Mouse (Mus musculus) cerebellum, adult 2 months (tissue): ENCODE results near the gene Nppb. TPM values are rescaled to one million over a fixed set of nuclear protein-coding genes. Genes with fewer than 3 reads are reported as not detected.

Experiments used
- DNase-seq, 2 experiments: peaks; one replicate each; pipeline ENCODE4 v3.0.0; 2021
- H3K27ac ChIP-seq: fragments of 200-500 bp; 2 replicates; pipeline ENCODE4 v1.5.1; 2012; ENCODE audit warnings: low read length, control low read depth, inconsistent platforms; ENCODE audit not compliant: insufficient read depth
- H3K27me3 ChIP-seq: fragments of 200-500 bp; 2 replicates; pipeline ENCODE4 v1.6.1; 2012; ENCODE audit warnings: inconsistent platforms, mild to moderate bottlenecking, low read length, moderate library complexity; ENCODE audit not compliant: control insufficient read depth, insufficient read depth
- H3K4me1 ChIP-seq: fragments of 200-500 bp; 2 replicates; pipeline ENCODE4 v1.6.1; 2011; ENCODE audit warnings: low read length; ENCODE audit not compliant: control insufficient read depth, insufficient read depth
- H3K4me3 ChIP-seq: fragments of 200-500 bp; replicated peaks from 2 replicates; pipeline ENCODE3; 2011; ENCODE audit warnings: mild to moderate bottlenecking, low read depth, low read length, control low read depth; ENCODE audit not compliant: insufficient read depth
- CTCF ChIP-seq: fragments of 200-500 bp; IDR thresholded peaks from 2 replicates; pipeline ENCODE4 v1.5.1; 2011; ENCODE audit warnings: low read depth, mild to moderate bottlenecking, control low read depth, low read length, moderate library complexity, borderline replicate concordance; ENCODE audit not compliant: insufficient read depth
- POLR2A ChIP-seq: fragments of 200-500 bp; IDR thresholded peaks from 2 replicates; pipeline ENCODE4 v1.6.1; 2011; ENCODE audit warnings: low read length, control low read depth, borderline replicate concordance; ENCODE audit not compliant: insufficient read depth
- WGBS: fragments of 180-500 bp; shearing (Covaris S2); methylation state at CpG from one replicate; pipeline ENCODE4 v1.1.7; 2018; 5-methylcytosine and 5-hydroxymethylcytosine counted together
- polyA plus RNA-seq: library from polyadenylated mRNA; depleted of rRNA; stranded (reverse); fragments of >200 nt; gene quantifications from 2 replicates; pipeline ENCODE4 v1.2.3, GENCODE M21; 2012

The Nppb gene
- polyA plus RNA-seq, 1 experiment, result 0.15 TPM

DNA sequence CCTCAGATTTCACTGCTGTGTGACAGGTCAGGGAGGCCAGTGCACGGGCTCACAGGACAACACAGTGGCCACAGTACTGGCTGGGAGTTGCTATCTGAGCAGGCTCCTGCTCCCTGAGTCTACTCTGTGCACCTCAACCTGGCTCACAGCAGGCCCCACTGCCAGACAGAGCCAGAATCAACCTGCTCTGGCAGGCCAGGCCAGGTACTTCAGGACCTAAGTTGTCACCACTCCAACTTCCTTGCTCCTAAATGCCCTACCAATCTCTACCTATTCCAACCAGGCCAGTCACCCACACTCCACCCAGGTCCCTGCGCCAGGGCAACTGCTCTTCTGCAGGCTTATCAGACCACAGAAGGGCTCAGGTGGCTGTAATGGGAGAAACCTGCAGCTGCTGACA is 24.1 kb downstream of the Nppb start:
- Histone ChIP-seq H3K27ac (no peak overlapping the region), H3K4me3 (no peak overlapping the region), H3K27me3 (no peaks in the 10 kb centered on the region), H3K4me1 (no peaks in the 10 kb centered on the region)
- no peak for DNase-seq
- 94% methylated on average over 2 of the region's 2 CpGs for WGBS
- TF ChIP-seq POLR2A, result no peak
- TF ChIP-seq CTCF, result no peak

DNA sequence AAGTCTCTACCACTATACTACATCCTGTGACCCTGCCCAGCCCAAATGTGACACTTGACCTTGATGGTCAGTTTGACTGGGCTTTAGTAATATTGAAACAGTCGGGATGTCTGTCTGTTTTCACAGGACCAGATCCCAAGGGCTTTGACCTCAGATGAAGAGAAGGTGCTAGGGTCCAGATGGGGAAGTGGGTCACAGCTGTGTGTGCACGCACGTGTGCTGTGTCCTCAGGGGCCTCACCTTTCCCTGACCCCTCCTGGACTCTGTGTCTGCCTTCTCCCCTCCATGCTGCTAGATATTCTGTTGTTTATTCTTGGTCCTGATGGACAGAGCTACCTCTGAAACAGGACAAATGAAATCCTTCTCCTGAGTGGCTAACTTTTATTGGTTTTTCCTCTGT is 25.7 kb downstream of the Nppb start:
- no peak overlapping the region for H3K4me3 ChIP-seq
- WGBS, result 73% methylated on average over 3 of the region's 3 CpGs
- no peaks in the 10 kb centered on the region for H3K4me1 ChIP-seq
- H3K27ac ChIP-seq, result no peak overlapping the region
- H3K27me3 ChIP-seq, result no peaks in the 10 kb centered on the region
- TF ChIP-seq CTCF, result no peak
- TF ChIP-seq POLR2A, result no peak
- DNase-seq, result no peak

DNA sequence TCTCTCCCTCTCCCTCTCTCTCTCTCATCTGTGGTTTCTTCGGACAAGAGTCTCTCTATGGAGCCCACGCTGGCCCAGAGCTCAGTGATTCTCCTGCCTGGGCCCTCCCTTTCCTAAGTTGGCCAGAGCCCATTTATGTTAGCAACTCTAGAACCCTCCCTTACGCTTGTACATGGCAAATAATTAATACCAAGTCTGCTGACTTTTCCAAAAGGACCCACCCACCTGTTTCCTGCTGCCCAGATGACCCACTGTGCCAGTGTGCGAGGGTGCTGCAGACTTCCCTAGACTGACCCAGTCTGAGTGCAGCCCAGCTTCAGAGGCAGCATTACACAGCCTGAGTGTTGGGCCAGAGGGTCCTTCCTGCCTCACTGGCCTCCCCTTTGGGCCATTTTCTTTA is 26.6 kb downstream of the Nppb start:
- Histone ChIP-seq H3K27ac (no peak overlapping the region), H3K4me1 (no peaks in the 10 kb centered on the region), H3K4me3 (no peak overlapping the region), H3K27me3 (no peaks in the 10 kb centered on the region)
- WGBS, result 90% methylated on average over 4 of the region's 4 CpGs
- TF ChIP-seq CTCF, result no peak
- TF ChIP-seq POLR2A, result no peak
- DNase-seq, result no peak

DNA sequence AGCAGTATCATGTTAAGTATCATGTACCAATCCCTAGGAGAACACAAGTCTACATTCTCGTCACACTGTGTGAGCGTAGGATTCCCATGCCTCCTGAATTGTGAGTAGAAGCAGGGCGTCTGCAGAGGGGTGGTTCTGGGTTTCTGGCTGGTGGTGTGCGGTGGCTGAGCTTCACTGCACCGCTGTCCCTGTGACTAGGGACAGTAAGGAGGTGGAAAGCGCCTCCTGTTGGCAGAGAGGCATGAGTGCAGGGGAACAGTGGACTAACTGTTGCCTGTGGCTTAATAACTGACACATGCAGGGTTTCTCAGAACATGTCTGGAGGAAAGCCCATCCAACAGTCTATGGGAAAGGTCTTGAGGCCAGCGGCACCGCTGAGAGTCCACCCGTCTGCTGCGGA is 29.8 kb downstream of the Nppb start:
- TF ChIP-seq CTCF (peak; percentile 49), POLR2A (no peak)
- no peaks in the 10 kb centered on the region for H3K4me1 ChIP-seq
- no peak for DNase-seq
- no peak overlapping the region for H3K4me3 ChIP-seq
- H3K27me3 ChIP-seq, result no peaks in the 10 kb centered on the region
- no peak overlapping the region for H3K27ac ChIP-seq
- WGBS, result 80% methylated on average over 10 of the region's 10 CpGs

DNA sequence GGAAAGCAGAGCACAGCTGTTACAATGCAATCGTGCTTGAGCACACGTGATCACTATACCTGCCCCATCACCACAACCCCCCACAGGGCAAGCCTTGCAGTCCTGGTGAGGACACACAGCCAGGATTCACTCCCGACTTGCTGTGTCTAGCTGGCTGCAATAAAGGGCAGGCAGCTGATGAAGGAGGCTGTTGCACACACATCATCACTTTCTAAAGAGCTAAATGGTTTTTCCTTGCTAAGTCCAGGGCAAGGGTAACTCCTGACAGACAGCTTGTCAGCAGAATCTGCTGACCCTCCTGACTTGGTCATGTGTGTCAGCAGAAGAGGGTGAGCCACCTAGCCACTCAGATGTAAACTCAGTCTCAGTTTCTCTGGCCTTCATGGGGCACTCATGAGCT is 31.4 kb downstream of the Nppb start:
- no peak for TF ChIP-seq CTCF
- TF ChIP-seq POLR2A, result no peak
- WGBS, result 69% methylated on average over 3 of the region's 3 CpGs

DNA sequence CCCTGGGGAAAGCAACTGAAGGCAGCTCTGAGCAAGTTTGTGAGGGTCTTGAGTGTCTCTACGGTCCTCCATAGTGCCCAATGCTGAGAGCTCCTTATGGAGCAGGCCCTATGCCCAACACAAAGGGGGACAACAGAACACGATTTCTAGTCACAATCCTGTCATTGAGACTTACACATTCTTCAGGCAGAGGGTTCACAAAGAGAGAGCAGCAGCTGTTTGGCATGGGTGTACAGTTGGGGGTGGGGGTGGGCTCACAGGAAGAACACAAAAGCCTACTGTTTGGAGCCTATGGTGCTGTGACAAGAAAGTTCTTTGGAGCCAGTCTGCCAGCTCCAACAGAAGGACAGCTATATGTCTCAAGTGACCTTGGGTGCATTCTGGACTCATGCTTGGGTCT is 32.8 kb downstream of the Nppb start:
- H3K27ac ChIP-seq, result no peak overlapping the region
- 5% methylated on average over 2 of the region's 2 CpGs for WGBS
- DNase-seq, result no peak

More for the DNA sequence above, 31.4 kb downstream of the Nppb start:
- no peak overlapping the region for H3K27ac ChIP-seq
- no peaks in the 10 kb centered on the region for H3K4me1 ChIP-seq
- DNase-seq, result no peak
- H3K4me3 ChIP-seq, result no peak overlapping the region
- H3K27me3 ChIP-seq, result no peaks in the 10 kb centered on the region

DNA sequence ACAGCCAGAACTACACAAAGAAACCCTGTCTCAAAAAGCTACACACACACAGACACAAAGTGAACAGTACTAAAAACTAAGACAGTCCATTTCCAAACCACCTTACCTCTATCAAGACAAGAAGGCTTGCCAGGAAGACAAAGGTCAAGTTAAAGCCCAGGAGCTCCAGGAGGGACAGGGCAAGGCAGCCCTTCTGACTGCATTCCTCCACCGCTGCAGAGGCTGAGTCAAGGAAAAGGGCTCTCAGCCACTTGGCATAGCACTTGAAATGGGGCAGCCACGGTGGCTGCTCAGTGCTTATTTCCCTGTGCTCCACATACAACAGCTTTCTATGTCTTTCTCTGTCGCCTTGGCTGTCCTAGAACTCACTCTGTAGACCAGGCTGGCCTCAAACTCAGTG is 38.4 kb downstream of the Nppb start:
- Histone ChIP-seq H3K4me1 (no peaks in the 10 kb centered on the region), H3K27ac (no peak overlapping the region), H3K4me3 (no peak overlapping the region), H3K27me3 (no peaks in the 10 kb centered on the region)
- TF ChIP-seq CTCF, result no peak
- TF ChIP-seq POLR2A, result no peak
- DNase-seq, result no peak
- WGBS, result 88% methylated on average over 3 of the region's 3 CpGs

More for the DNA sequence above, 32.8 kb downstream of the Nppb start:
- Histone ChIP-seq H3K4me3 (no peak overlapping the region), H3K4me1 (no peaks in the 10 kb centered on the region), H3K27me3 (no peaks in the 10 kb centered on the region)
- TF ChIP-seq POLR2A (no peak), CTCF (no peak)

DNA sequence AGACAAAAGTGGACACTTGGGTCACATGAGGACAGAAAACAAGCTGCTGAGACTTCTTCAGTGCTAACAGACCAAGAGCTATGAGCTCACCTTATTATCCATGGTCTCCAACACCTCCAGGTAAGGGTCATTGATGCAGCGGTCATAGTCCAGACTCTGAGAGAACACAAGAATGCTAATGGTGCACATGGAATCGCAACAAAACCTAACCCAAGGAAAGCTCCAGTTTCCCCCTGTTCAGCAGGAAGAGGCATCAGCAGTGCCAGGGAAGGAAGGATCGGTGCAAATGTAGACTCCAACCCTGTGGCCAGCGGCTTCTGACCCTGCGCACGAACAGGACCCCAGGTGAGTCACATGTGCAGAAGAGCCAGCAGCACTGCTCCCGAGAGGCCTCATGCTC is 43.7 kb downstream of the Nppb start:
- TF ChIP-seq CTCF (no peak), POLR2A (no peak)

DNA sequence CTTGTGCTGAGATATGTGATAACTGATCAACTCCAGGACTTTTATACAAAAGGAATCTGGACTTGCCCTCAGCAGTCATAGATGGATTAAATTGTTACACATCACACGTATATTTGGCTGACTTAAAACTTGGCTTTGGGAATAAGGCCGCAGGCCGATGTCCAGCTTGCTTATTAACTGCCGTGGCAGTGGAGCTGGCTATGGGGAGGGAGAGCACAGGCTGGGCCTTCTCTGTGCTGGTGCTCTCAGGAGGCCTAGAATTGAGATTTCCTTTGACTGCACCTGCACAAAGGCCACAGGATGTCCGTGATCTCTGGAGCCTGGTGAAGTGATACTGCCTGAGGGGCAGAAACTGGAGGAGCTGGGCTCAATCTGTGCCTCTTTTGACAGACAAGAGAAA is 44.9 kb downstream of the Nppb start:
- no peaks in the 10 kb centered on the region; the same call in 1 of the 2 replicates for H3K4me1 ChIP-seq
- H3K27ac ChIP-seq, result no peak overlapping the region
- H3K27me3 ChIP-seq, result no peaks in the 10 kb centered on the region
- 51% methylated on average over 5 of the region's 5 CpGs for WGBS
- H3K4me3 ChIP-seq, result no peak overlapping the region
- TF ChIP-seq CTCF (no peak), POLR2A (no peak)
- DNase-seq, result no peak

More for the DNA sequence above, 43.7 kb downstream of the Nppb start:
- WGBS, result 91% methylated on average over 7 of the region's 7 CpGs
- DNase-seq, result no peak
- Histone ChIP-seq H3K4me1 (no peaks in the 10 kb centered on the region; the same call in 1 of the 2 replicates), H3K4me3 (no peak overlapping the region), H3K27ac (no peak overlapping the region), H3K27me3 (no peaks in the 10 kb centered on the region)
